Mouse (Mus musculus) frontal cortex, postnatal 36 days (tissue): ENCODE results near the gene I0C0044D17Rik.

Experiments used
- DNase-seq, 2 experiments: peaks; one replicate each; pipeline ENCODE4 v3.0.0; 2022; ENCODE audit warnings: low spot score in 2 of 2

The I0C0044D17Rik gene

GRCm38 (mm10) chr4:98777464-98777863, 46.2 kb downstream of the I0C0044D17Rik start:
- DNase-seq: no peak

- no peak for DNase-seq
Observed at GRCm38 (mm10) chr4:98776721-98777427, 46.8 kb downstream of the I0C0044D17Rik start.

GRCm38 (mm10) chr4:98773785-98774184, 49.9 kb downstream of the I0C0044D17Rik start:
- DNase-seq: no peak
